Mouse (Mus musculus) embryo, embryonic 9.5 days (tissue): Measurements from ENCODE around the gene Wdr73.

Experiments
- DNase-seq: peaks from one replicate; pipeline ENCODE4 v3.0.0-alpha.2; 2017; ENCODE audit errors: extremely low spot score

Wdr73 gene

GRCm38 (mm10) chr7:80855316-80855715, 45.8 kb downstream of the Wdr73 start:
- no peak for DNase-seq

GRCm38 (mm10) chr7:80853218-80853617, 47.9 kb downstream of the Wdr73 start:
- no peak for DNase-seq

GRCm38 (mm10) chr7:80850520-80850919, 50.5 kb downstream of the Wdr73 start:
- DNase-seq, result no peak

- peak; percentile 60 for DNase-seq
These were observed 51.4 kb downstream of the Wdr73 start for GRCm38 (mm10) chr7:80849710-80850109.

- DNase-seq, result no peak
These were observed 51.8 kb downstream of the Wdr73 start for GRCm38 (mm10) chr7:80849267-80849666.

- DNase-seq, result no peak
These were observed 54.4 kb downstream of the Wdr73 start for GRCm38 (mm10) chr7:80846709-80847108.

- no peak for DNase-seq
These were observed 54.8 kb downstream of the Wdr73 start for GRCm38 (mm10) chr7:80846280-80846678.

GRCm38 (mm10) chr7:80845621-80846279, 55.3 kb downstream of the Wdr73 start:
- no peak for DNase-seq

- DNase-seq, result no peak
These were observed 56.4 kb downstream of the Wdr73 start for GRCm38 (mm10) chr7:80844691-80845090.

- no peak for DNase-seq
These were observed 57.0 kb downstream of the Wdr73 start for GRCm38 (mm10) chr7:80843910-80844640.

GRCm38 (mm10) chr7:80843176-80843575, 57.9 kb downstream of the Wdr73 start:
- DNase-seq, result no peak

GRCm38 (mm10) chr7:80842132-80842531, 58.9 kb downstream of the Wdr73 start:
- DNase-seq, result no peak

- DNase-seq, result no peak
These were observed 60.1 kb downstream of the Wdr73 start for GRCm38 (mm10) chr7:80840937-80841336.
